Mouse (Mus musculus) brain, embryonic 14.5 days (tissue): Measurements from ENCODE around the gene Fads3.

Experiments
- CTCF ChIP-seq: fragments of 200-500 bp; IDR thresholded peaks from 2 replicates; pipeline ENCODE4 v1.5.1; 2012; ENCODE audit warnings: inconsistent platforms, mild to moderate bottlenecking, moderate library complexity, borderline replicate concordance; ENCODE audit not compliant: insufficient read depth, insufficient read length; ENCODE audit errors: extremely low read depth
- POLR2A ChIP-seq: fragments of 200-500 bp; IDR thresholded peaks from 2 replicates; pipeline ENCODE4 v1.6.1; 2012; ENCODE audit warnings: mild to moderate bottlenecking, inconsistent platforms, borderline replicate concordance; ENCODE audit not compliant: poor library complexity, insufficient read depth, insufficient read length, severe bottlenecking; ENCODE audit errors: extremely low read depth

DNA sequence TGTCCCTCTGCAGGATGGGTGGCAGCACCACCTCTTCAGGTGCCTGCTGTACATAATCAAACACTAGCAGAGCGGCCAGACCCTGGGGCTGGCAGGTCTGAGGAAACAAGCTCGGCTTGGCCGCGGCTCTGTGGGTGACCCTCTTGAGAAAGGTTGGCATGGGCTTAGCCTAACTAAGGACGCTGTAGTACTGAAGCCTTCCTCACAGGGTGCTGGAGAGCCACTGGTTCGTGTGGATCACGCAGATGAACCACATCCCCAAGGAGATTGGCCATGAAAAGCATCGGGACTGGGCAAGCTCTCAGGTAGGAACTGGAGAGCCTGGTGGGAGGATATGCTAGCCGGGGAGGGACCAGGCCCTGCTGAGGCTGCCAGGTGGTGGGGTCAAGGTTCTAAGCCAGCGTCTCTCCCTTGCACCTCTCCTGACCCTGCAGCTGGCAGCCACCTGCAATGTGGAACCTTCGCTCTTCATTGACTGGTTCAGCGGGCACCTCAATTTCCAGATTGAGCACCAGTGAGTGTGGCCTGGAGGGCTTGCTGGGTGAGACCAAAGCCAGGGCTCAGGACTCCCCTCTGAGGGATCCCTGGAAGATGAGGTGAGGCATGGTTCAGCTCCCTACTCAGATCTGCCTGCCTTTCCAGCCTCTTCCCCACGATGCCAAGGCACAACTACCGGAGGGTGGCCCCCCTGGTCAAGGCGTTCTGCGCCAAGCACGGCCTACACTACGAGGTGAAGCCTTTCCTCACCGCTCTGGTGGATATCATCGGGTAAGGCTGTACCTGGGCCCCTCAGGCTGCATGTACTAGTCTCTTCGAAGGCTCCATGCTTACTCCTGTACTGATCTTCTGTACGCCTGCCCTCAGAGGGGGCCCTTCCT is 14.7 kb downstream of the Fads3 start:
- TF ChIP-seq POLR2A (no peak), CTCF (no peak)
